Mouse (Mus musculus): Measurements from ENCODE around the gene Pip4p1.

- TF ChIP-seq CTCF (IDR thresholded peaks at IDR 0.05; ENCODE audit: low read depth) = no peak
- no peak for TF ChIP-seq EP300 (optimal IDR thresholded peaks at IDR 0.05)
Observed at GRCm38 (mm10) chr14:50979631-50980030, 49.0 kb upstream of the Pip4p1 start.
